Mouse (Mus musculus) liver, embryonic 14.5 days (tissue): ENCODE results near the gene Top2a. TPM values are rescaled to one million over a fixed set of nuclear protein-coding genes. Genes with fewer than 3 reads are reported as not detected.
A peak's percentile ranks its signal among the peaks of the same experiment; 100 is the strongest.

Experiments used
- ATAC-seq: fragments of 200-750 bp; cut with Nextera tagmentation; 2 replicates; pipeline ENCODE4 v1.8.0; 2017; ENCODE audit warnings: moderate number of reproducible peaks, mild to moderate bottlenecking, moderate library complexity; ENCODE audit not compliant: insufficient read depth
- DNase-seq, 3 experiments: peaks; one replicate each; pipeline ENCODE4 v3.0.0-alpha.2; 2012 to 2013; ENCODE audit warnings: low read depth in 3 of 3, low spot score in 3 of 3
- H3K27ac ChIP-seq: fragments of 300-500 bp; sonication (generic); 2 replicates; pipeline ENCODE4 v1.5.1; 2014; ENCODE audit warnings: moderate library complexity, mild to moderate bottlenecking, control low read depth, inconsistent platforms
- H3K27me3 ChIP-seq: fragments of 300-500 bp; sonication (generic); 2 replicates; pipeline ENCODE4 v1.6.1; 2014; ENCODE audit warnings: mild to moderate bottlenecking, low read length, moderate library complexity; ENCODE audit not compliant: control insufficient read depth, insufficient read depth
- H3K36me3 ChIP-seq: fragments of 300-500 bp; sonication (generic); replicated peaks from 2 replicates; pipeline ENCODE4 v1.6.1; 2014; ENCODE audit warnings: low read depth; ENCODE audit not compliant: control insufficient read depth, insufficient read depth
- H3K4me1 ChIP-seq, 2 experiments: fragments of 200-500 bp in 1 of 2; fragments of 300-500 bp in 1 of 2; sonication (generic) in 1 of 2; replicated peaks; 2 replicates each; pipeline ENCODE4 v1.6.1; 2012 to 2014; ENCODE audit warnings: antibody characterized with exemption in 1 of 2, inconsistent platforms in 1 of 2, low read length in 1 of 2; ENCODE audit not compliant: control insufficient read depth in 2 of 2, insufficient read depth in 2 of 2
- H3K4me2 ChIP-seq: fragments of 300-500 bp; sonication (generic); 2 replicates; pipeline ENCODE4 v1.6.1; 2014; ENCODE audit warnings: low read depth, mild to moderate bottlenecking, control low read depth, moderate library complexity
- H3K4me3 ChIP-seq, 2 experiments: fragments of 200-500 bp in 1 of 2; fragments of 300-500 bp in 1 of 2; sonication (generic) in 1 of 2; 2 replicates each; pipeline ENCODE4 v1.5.1; 2012 to 2014; ENCODE audit warnings: low read depth in 2 of 2, low read length in 2 of 2, mild to moderate bottlenecking in 2 of 2, control low read depth in 1 of 2, inconsistent platforms in 1 of 2, moderate library complexity in 1 of 2; ENCODE audit not compliant: insufficient read depth in 1 of 2
- H3K9ac ChIP-seq: fragments of 300-500 bp; sonication (generic); replicated peaks from 2 replicates; pipeline ENCODE4 v1.6.1; 2014; ENCODE audit warnings: mild to moderate bottlenecking, control low read depth, moderate library complexity
- H3K9me3 ChIP-seq: fragments of 300-500 bp; sonication (generic); 2 replicates; pipeline ENCODE4 v1.6.1; 2016; ENCODE audit warnings: low read length, mixed read lengths; ENCODE audit not compliant: control insufficient read depth
- CTCF ChIP-seq: IDR thresholded peaks from 2 replicates; pipeline ENCODE4 v1.5.1; 2016; ENCODE audit warnings: antibody characterized with exemption, low read depth, control low read depth
- EP300 ChIP-seq: IDR thresholded peaks from 2 replicates; pipeline ENCODE4 v1.6.1; 2016; ENCODE audit warnings: antibody characterized with exemption, low read depth
- WGBS: fragments of 180-500 bp; shearing (Covaris S2); extraction: QIAGEN DNeasy Blood & Tissue Kit; methylation state at CpG from one replicate; pipeline ENCODE4 v1.1.7; 2014; ENCODE audit not compliant: insufficient replicate concordance; 5-methylcytosine and 5-hydroxymethylcytosine counted together
- polyA plus RNA-seq, 2 experiments: library from polyadenylated mRNA; depleted of rRNA in 1 of 2; stranded (reverse) in 1 of 2; unstranded in 1 of 2; fragments of >200 nt; fragmentation: Nextera tagmentation in 1 of 2; extraction: Ambion mirVana in 1 of 2; gene quantifications; 2 replicates each; pipeline versions ENCODE4 v1.2.1 to v1.2.3; 2012 to 2014

Top2a gene
- polyA plus RNA-seq, 2 experiments, result 108 to 197 TPM

GRCm38 (mm10) chr11:98965416-98966077, 58.4 kb downstream of the Top2a start:
- 24% methylated on average over 11 of the region's 11 CpGs for WGBS

GRCm38 (mm10) chr11:98964616-98965415, 59.2 kb downstream of the Top2a start:
- no peak for ATAC-seq
- Histone ChIP-seq H3K9me3 (no peaks in the 10 kb centered on the region), H3K9ac (no peak overlapping the region), H3K36me3 (no peaks in the 10 kb centered on the region), H3K27me3 (peaks cover 55% of the 10 kb centered on the region), H3K4me1 (peaks cover 3 to 22% of the 10 kb centered on the region in 2 experiments; a peak in 3 of 4 replicates), H3K4me3 (no peak overlapping the region), H3K4me2 (peak overlapping the region; percentile 89), H3K27ac (no peak overlapping the region)
- WGBS, result 40% methylated on average over 15 of the region's 15 CpGs
- TF ChIP-seq EP300 (no peak), CTCF (no peak)
- DNase-seq, result no peak

More at GRCm38 (mm10) chr11:98965416-98966077, 58.4 kb downstream of the Top2a start:
- no peak overlapping the region for H3K9ac ChIP-seq
- TF ChIP-seq CTCF (no peak), EP300 (no peak)
- no peak overlapping the region for H3K27ac ChIP-seq
- peaks cover 48% of the 10 kb centered on the region for H3K27me3 ChIP-seq
- peaks cover 0 to 22% of the 10 kb centered on the region in 2 experiments; a peak in 3 of 4 replicates for H3K4me1 ChIP-seq
- no peak for ATAC-seq
- no peak overlapping the region for H3K4me2 ChIP-seq
- H3K4me3 ChIP-seq, result no peak overlapping the region
- H3K9me3 ChIP-seq, result no peaks in the 10 kb centered on the region
- no peak for DNase-seq
- peaks cover 2% of the 10 kb centered on the region; the same call in 1 of the 2 replicates for H3K36me3 ChIP-seq

GRCm38 (mm10) chr11:98964201-98964615, 59.8 kb downstream of the Top2a start:
- DNase-seq (no peak), ATAC-seq (no peak)
- H3K4me2 ChIP-seq, result peak overlapping the region; percentile 89
- TF ChIP-seq CTCF, result no peak
- no peak for TF ChIP-seq EP300
- H3K4me3 ChIP-seq, result 0 out of 4 replicates have a peak overlapping the region, but pooled peaks of 1 of the 2 experiments have one; percentile 6
- no peaks in the 10 kb centered on the region for H3K36me3 ChIP-seq
- peaks cover 55% of the 10 kb centered on the region for H3K27me3 ChIP-seq
- no peak overlapping the region for H3K9ac ChIP-seq
- no peaks in the 10 kb centered on the region for H3K9me3 ChIP-seq
- peaks cover 3 to 22% of the 10 kb centered on the region in 2 experiments; a peak in 3 of 4 replicates for H3K4me1 ChIP-seq
- no peak overlapping the region for H3K27ac ChIP-seq
- WGBS, result 18% methylated on average over 6 of the region's 6 CpGs

GRCm38 (mm10) chr11:98963191-98964021, 60.6 kb downstream of the Top2a start:
- Histone ChIP-seq H3K27ac (no peak overlapping the region), H3K9ac (no peak overlapping the region), H3K4me2 (peak overlapping the region; percentile 89), H3K9me3 (no peaks in the 10 kb centered on the region), H3K4me1 (peaks cover 3 to 26% of the 10 kb centered on the region in 2 experiments; a peak in 3 of 4 replicates), H3K36me3 (no peaks in the 10 kb centered on the region), H3K4me3 (peak overlapping the region; percentile 18 to 38), H3K27me3 (peaks cover 51% of the 10 kb centered on the region)
- WGBS, result under 1% methylated on average over 32 of the region's 32 CpGs
- ATAC-seq, result peak; percentile 40
- DNase-seq, result no peak
- TF ChIP-seq EP300 (no peak), CTCF (no peak)
